Mouse (Mus musculus) gastrocnemius, postnatal 25 days (tissue): ENCODE results near the gene Fbxo46. TPM values are rescaled to one million over a fixed set of nuclear protein-coding genes. Genes with fewer than 3 reads are reported as not detected.

Experiments used
- DNase-seq: peaks from one replicate; pipeline ENCODE4 v3.0.0; 2022
- microRNA-seq, 2 experiments: library from miRNA; unstranded; fragments of <30 nt; microRNA quantifications; one replicate each; pipeline ENCODE4 v1.2.0; 2021; ENCODE audit warnings: borderline replicate concordance in 2 of 2
- total RNA-seq, 2 experiments: library from RNA; stranded (reverse); gene quantifications; 1 replicate in 1 of 2; 2 replicates in 1 of 2; pipeline ENCODE4 v1.2.3; 2021

Fbxo46 gene
- total RNA-seq, 2 experiments from 2014 or later, result 2.9 TPM

GRCm38 (mm10) chr7:19169506-19169905, 49.8 kb downstream of the Fbxo46 start:
- DNase-seq, result no peak

DNA sequence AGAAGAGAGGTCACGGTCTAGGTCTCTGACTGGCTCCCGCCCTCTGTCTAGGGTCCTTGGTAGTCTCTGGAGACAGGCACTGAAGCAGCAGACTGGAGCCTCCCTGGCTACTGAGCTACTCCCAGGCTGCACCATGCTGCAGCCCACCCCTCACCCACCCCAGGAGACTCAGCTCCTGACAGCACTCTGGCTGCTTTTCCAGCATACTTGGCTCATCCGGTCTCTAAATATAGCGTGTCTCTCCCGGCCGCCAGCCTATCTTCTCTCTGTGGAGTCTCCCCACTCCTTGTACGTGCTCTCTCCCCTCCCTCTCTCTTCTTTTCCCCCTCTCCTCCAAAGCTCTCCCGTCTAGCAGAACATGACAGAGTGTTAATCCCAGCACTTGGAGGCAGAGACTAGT, 50.5 kb downstream of the Fbxo46 start:
- DNase-seq, result no peak

- no peak for DNase-seq
These were observed 52.2 kb downstream of the Fbxo46 start for GRCm38 (mm10) chr7:19171831-19172230.

- DNase-seq, result peak; percentile 65
These were observed 53.2 kb downstream of the Fbxo46 start for GRCm38 (mm10) chr7:19172874-19173273.

- DNase-seq, result peak; percentile 62
These were observed 56.3 kb downstream of the Fbxo46 start, which contains the start of gene Eml2 for GRCm38 (mm10) chr7:19175708-19176515. Eml2 (plus strand) TSS chr7:19176421.

DNA sequence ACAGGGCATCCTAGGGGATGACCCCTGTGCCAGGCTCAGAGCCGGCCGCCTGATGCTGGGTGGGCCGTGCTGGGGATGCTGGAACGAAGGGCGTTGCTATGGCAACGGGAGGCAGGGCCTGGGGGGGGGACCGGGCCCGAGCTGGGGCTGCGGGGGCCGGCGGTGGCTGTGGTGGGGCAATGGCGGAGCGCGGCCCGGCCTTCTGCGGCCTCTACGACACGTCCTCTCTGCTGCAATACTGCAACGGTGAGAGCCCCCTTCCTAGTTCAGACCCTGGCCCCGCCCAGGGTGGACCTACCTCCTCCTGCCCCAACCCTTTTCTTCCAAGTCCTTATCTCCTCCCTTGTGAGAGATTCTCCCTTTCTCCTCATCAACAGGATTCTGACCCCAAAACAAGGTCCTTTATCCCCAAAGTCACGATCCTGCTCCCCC, 56.9 kb downstream of the Fbxo46 start:
- DNase-seq, result no peak

- no peak for DNase-seq
These were observed 57.6 kb downstream of the Fbxo46 start for GRCm38 (mm10) chr7:19177216-19177615.

DNA sequence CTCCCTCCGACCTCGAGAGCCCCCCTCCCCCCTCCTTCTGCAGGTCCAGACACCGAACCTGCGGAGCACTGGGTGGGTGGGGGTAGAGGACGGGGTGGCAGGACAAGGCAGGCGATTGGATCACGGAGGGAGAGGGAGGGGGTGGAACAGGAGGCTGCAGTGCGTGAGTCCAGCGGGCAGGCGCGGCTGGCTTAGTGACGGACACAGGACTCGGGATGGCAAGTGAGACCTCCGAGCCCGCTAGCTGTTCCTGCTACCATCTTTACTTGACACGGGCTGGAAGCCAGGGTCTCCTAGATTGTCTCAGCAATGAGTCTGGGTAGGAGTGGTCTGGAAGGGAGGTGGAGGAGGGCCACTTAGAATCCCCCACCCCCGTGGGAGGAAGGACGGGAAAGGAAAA, 58.4 kb downstream of the Fbxo46 start:
- no peak for DNase-seq

DNA sequence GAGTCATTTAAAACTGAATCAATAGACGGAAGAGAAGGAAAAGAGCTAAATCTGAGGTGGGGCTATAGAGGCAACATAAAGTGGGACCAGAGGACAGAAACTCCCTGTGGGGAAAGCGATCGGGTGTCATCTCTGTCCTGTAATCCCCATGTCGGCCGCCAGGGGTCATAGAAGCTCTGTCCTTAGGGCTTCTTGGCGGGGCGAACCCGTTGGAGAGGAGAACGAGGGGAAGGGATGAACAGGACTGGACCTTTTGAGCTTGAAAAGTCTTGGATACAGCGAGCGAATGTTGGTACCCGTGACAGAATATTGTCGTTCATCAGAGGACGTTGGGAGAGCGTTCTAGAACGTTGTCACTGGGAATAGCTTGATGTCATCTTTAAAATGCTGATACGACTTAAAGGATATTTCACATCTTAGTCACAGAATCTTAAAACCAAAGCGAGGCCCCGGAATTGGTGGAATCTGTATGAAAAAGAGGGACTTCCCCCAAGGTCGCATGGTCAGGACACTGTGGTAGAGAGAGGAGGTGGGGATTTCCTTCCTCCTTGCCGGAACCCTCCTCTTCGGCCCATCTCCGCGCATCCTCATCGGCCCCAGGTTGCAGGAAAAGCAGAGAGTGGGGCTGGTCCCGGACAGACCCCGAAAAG, 58.9 kb downstream of the Fbxo46 start:
- no peak for DNase-seq

DNA sequence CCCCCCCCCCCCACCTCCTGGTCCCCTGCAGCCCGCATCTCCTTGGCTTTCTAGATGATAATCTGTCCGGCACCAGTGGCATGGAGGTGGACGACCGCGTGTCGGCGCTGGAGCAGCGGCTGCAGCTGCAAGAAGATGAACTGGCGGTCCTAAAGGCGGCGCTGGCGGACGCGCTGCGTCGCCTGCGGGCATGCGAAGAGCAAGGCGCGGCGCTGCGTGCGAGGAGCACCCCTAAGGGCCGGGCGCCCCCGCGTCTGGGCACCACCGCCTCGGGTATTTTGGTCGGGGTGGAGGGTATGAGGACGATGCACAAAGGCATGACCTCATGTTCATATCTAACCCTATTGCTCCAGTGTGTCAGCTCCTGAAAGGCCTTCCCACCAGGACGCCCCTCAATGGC, 59.5 kb downstream of the Fbxo46 start:
- DNase-seq, result peak; percentile 49

GRCm38 (mm10) chr7:19179936-19180335, 60.3 kb downstream of the Fbxo46 start:
- no peak for DNase-seq

DNA sequence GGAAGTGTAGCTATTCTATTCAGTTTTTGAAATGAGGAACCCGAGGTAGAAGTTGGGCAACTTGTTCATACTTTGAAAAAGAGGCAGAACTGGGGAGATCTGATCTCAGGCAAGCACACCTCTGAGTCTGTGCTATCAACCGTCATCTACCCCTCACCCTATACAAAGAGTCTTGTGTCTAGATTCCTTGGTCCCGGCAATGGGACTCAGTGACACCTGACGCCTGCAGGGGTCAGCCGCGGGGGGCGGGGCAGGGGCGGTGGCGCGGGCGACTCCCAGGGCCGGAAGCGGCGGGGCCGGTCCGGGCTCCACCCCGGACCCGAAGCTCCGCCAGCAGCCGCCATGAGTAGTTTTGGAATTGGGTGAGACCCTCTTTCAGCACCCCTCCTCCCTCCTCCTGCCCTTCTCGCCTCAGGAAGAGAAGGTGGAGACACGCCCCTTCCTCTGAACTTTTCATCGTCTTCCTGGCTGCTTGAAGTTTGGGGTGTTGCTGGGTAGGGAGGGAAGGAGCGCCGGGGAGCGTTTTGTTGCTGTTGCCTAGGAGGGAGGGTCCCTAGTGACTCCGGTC, 61.3 kb downstream of the Fbxo46 start:
- DNase-seq, result peak; percentile 42

- peak; percentile 31 for DNase-seq
These were observed 64.6 kb downstream of the Fbxo46 start for GRCm38 (mm10) chr7:19184250-19184649.

GRCm38 (mm10) chr7:19184758-19185157, 65.1 kb downstream of the Fbxo46 start:
- no peak for DNase-seq

Small RNAs within 50 kb of the gene (microRNA-seq; reads per million reads assigned to microRNA genes)
- gene Mir3100 (3.7 to 5.0 reads per million in 2 experiments), gene Mir330 (52.3 to 75.2 reads per million in 2 experiments)

Other genes with a start within 250 kb of the Fbxo46 start
- under 1 TPM; 0.51 to 0.67 TPM for gene Pglyrp1, start 248.5 kb upstream of the Fbxo46 start, total RNA-seq
- 1 to 10 TPM; 5.2 to 6.5 TPM for gene Ccdc61, start 209.4 kb upstream of the Fbxo46 start, total RNA-seq
- gene Nova2, start 194.0 kb upstream of the Fbxo46 start, total RNA-seq, result 1 to 10 TPM; 1.7 to 2.1 TPM
- gene Nanos2, start 132.5 kb upstream of the Fbxo46 start, total RNA-seq, result not detected
- 1 to 10 TPM; 4.3 to 4.9 TPM for gene Mypop, start 128.6 kb upstream of the Fbxo46 start, total RNA-seq
- 10 to 100 TPM; 13.7 to 14.3 TPM for gene Irf2bp1, start 115.8 kb upstream of the Fbxo46 start, total RNA-seq
- not detected for gene Foxa3, start 96.3 kb upstream of the Fbxo46 start, total RNA-seq
- 10 to 100 TPM; 56.6 to 59.4 TPM for gene Sympk, start 95.5 kb upstream of the Fbxo46 start, total RNA-seq
- gene Rsph6a, start 65.2 kb upstream of the Fbxo46 start, total RNA-seq, result not detected
- 10 to 100 TPM; 22.4 to 22.7 TPM for gene Dmwd, start 43.6 kb upstream of the Fbxo46 start, total RNA-seq
- 100 to 1,000 TPM; 315 to 350 TPM for gene Dmpk, start 36.0 kb upstream of the Fbxo46 start, total RNA-seq
- 1 to 10 TPM; 2.0 to 2.7 TPM for gene Six5, start 25.3 kb upstream of the Fbxo46 start, total RNA-seq
- not detected for gene Gm4969, start 1.5 kb upstream of the Fbxo46 start, total RNA-seq
- 1 to 10 TPM; 2.3 to 2.5 TPM for gene Qpctl, start 29.4 kb downstream of the Fbxo46 start, total RNA-seq
- 10 to 100 TPM; 48.2 to 50.0 TPM for gene Snrpd2, start 29.9 kb downstream of the Fbxo46 start, total RNA-seq
- not detected for gene Gipr, start 46.3 kb downstream of the Fbxo46 start, total RNA-seq
- gene Eml2, start 56.6 kb downstream of the Fbxo46 start, total RNA-seq, result 1 to 10 TPM; 8.4 to 9.4 TPM
- gene Gpr4, start 92.7 kb downstream of the Fbxo46 start, total RNA-seq, result 1 to 10 TPM; 1.7 to 2.4 TPM
- gene Opa3, start 108.5 kb downstream of the Fbxo46 start, total RNA-seq, result 10 to 100 TPM; 39.4 to 41.3 TPM
- 10 to 100 TPM; 16.3 to 18.0 TPM for gene Vasp, start 152.0 kb downstream of the Fbxo46 start, total RNA-seq
- not detected for gene Ppm1n, start 160.2 kb downstream of the Fbxo46 start, total RNA-seq
- 100 to 1,000 TPM; 943 to 950 TPM for gene Rtn2, start 162.8 kb downstream of the Fbxo46 start, total RNA-seq
- under 1 TPM; 0.43 to 0.64 TPM for gene Fosb, start 190.2 kb downstream of the Fbxo46 start, total RNA-seq
- gene Ercc1, start 224.9 kb downstream of the Fbxo46 start, total RNA-seq, result 10 to 100 TPM; 21.5 to 25.4 TPM
- 10 to 100 TPM in 1 of 2 experiments, 1 to 10 TPM in 1; 8.5 to 10.1 TPM for gene Cd3eap, start 239.6 kb downstream of the Fbxo46 start, total RNA-seq
- gene Ppp1r13l, start 239.9 kb downstream of the Fbxo46 start, total RNA-seq, result 1 to 10 TPM; 2.6 TPM